Mouse (Mus musculus) small intestine, adult 2 months (tissue): ENCODE results near the gene Gnat2. TPM values are rescaled to one million over a fixed set of nuclear protein-coding genes. Genes with fewer than 3 reads are reported as not detected.

Experiments
- H3K27ac ChIP-seq: fragments of 200-500 bp; 2 replicates; pipeline ENCODE4 v1.5.1; 2012; ENCODE audit warnings: low read depth, low read length, control low read depth, inconsistent platforms; ENCODE audit not compliant: insufficient read depth
- H3K27me3 ChIP-seq: fragments of 200-500 bp; 2 replicates; pipeline ENCODE4 v1.6.1; 2012; ENCODE audit warnings: mild to moderate bottlenecking, moderate library complexity, low read length, inconsistent platforms; ENCODE audit not compliant: control insufficient read depth, insufficient read depth
- H3K36me3 ChIP-seq: fragments of 200-500 bp; 2 replicates; pipeline ENCODE4 v1.6.1; 2012; ENCODE audit warnings: mild to moderate bottlenecking, low read length, control low read depth, inconsistent platforms; ENCODE audit not compliant: control insufficient read depth, insufficient read depth
- H3K4me1 ChIP-seq: fragments of 200-500 bp; 2 replicates; pipeline ENCODE4 v1.6.1; 2012; ENCODE audit warnings: low read length, inconsistent platforms, mixed read lengths; ENCODE audit not compliant: control insufficient read depth, insufficient read depth, insufficient read length
- H3K4me3 ChIP-seq: fragments of 200-500 bp; 2 replicates; pipeline ENCODE4 v1.5.1; 2012; ENCODE audit warnings: low read depth, mild to moderate bottlenecking, control low read depth, inconsistent platforms, low read length, moderate library complexity
- CTCF ChIP-seq: fragments of 200-500 bp; IDR thresholded peaks from 2 replicates; pipeline ENCODE4 v1.5.1; 2012; ENCODE audit warnings: low read depth, mild to moderate bottlenecking, control low read depth, inconsistent platforms, low read length, moderate library complexity, mixed read lengths; ENCODE audit not compliant: insufficient replicate concordance, insufficient read length; ENCODE audit errors: extremely low read depth
- POLR2A ChIP-seq: fragments of 200-500 bp; IDR thresholded peaks from 2 replicates; pipeline ENCODE4 v1.6.1; 2012; ENCODE audit warnings: low read depth, mild to moderate bottlenecking, control low read depth, inconsistent platforms, low read length, moderate library complexity
- WGBS: fragments of 180-500 bp; shearing (Covaris S2); methylation state at CpG from one replicate; pipeline ENCODE4 v1.1.7; 2018; 5-methylcytosine and 5-hydroxymethylcytosine counted together
- polyA plus RNA-seq: library from polyadenylated mRNA; depleted of rRNA; stranded (reverse); fragments of >200 nt; gene quantifications from 2 replicates; pipeline ENCODE4 v1.2.3, GENCODE M21; 2012

The Gnat2 gene
- polyA plus RNA-seq, 1 experiment: 0.91 TPM

GRCm38 (mm10) chr3:108131821-108132220 lies 39.2 kb downstream of the Gnat2 start:
- H3K27me3 ChIP-seq: no peaks in the 10 kb centered on the region
- no peak overlapping the region for H3K4me3 ChIP-seq
- H3K4me1 ChIP-seq: peaks cover 29% of the 10 kb centered on the region
- TF ChIP-seq POLR2A (no peak), CTCF (no peak)
- H3K36me3 ChIP-seq: 0 out of 2 replicates have a peak, but pooled peaks cover 2% of the 10 kb centered on the region
- H3K27ac ChIP-seq: peak overlapping the region; percentile 73
- WGBS: 36% methylated on average over 1 of the region's 1 CpGs

GRCm38 (mm10) chr3:108132484-108132883 lies 39.9 kb downstream of the Gnat2 start:
- H3K36me3 ChIP-seq: 0 out of 2 replicates have a peak, but pooled peaks cover 4% of the 10 kb centered on the region
- no peak for TF ChIP-seq POLR2A
- no peak for TF ChIP-seq CTCF
- no peaks in the 10 kb centered on the region for H3K27me3 ChIP-seq
- no peak overlapping the region for H3K27ac ChIP-seq
- H3K4me3 ChIP-seq: no peak overlapping the region
- peaks cover 29% of the 10 kb centered on the region for H3K4me1 ChIP-seq
- WGBS: 73% methylated on average over 1 of the region's 1 CpGs

DNA sequence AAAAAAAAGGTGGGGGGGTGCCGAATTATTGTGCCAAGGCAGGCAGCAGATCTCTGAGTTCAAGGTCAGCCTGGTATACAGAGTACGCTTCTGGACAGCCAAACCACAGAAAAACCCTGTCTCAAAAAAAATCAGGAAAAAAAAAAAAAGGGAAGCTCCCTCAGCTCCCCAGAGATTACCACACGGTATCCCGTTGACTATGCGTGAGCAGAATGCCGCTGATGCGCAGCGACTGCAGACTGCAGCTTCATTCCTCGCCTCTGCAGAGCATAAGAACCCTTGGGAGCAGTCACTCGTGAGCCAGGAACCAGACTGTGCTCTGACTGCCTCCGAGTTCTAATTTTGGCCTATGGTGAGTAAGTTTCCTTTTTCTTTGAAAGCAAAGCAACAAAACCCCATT lies 42.1 kb downstream of the Gnat2 start:
- Histone ChIP-seq H3K27ac (no peak overlapping the region), H3K27me3 (no peaks in the 10 kb centered on the region), H3K36me3 (0 out of 2 replicates have a peak, but pooled peaks cover 6% of the 10 kb centered on the region), H3K4me1 (peaks cover 22% of the 10 kb centered on the region), H3K4me3 (no peak overlapping the region)
- 77% methylated on average over 11 of the region's 11 CpGs for WGBS
- TF ChIP-seq POLR2A: no peak
- no peak for TF ChIP-seq CTCF

DNA sequence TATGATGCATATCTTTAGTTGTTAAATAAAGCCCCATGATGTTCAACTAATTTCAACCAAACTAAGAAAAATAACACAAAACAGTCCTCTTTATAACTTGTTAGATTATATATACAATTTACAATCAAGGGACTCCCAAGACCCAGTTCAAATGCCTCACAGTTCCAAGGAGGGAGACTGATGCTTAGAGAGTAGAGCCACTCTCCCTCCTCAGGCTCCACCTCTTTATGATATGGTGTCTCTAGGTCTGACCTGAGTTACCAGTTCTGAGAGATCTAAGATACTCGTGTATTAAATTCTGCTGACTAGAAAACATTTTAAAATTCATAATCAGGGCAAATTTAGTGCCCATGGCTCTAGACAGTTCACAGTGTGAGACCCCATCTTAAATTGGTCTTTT lies 46.5 kb downstream of the Gnat2 start:
- peaks cover 13% of the 10 kb centered on the region for H3K36me3 ChIP-seq
- TF ChIP-seq POLR2A (no peak), CTCF (no peak)
- H3K4me1 ChIP-seq: peaks cover 6% of the 10 kb centered on the region
- no peak overlapping the region for H3K27ac ChIP-seq
- WGBS: 10% methylated on average over 1 of the region's 1 CpGs
- no peaks in the 10 kb centered on the region for H3K27me3 ChIP-seq
- no peak overlapping the region for H3K4me3 ChIP-seq

DNA sequence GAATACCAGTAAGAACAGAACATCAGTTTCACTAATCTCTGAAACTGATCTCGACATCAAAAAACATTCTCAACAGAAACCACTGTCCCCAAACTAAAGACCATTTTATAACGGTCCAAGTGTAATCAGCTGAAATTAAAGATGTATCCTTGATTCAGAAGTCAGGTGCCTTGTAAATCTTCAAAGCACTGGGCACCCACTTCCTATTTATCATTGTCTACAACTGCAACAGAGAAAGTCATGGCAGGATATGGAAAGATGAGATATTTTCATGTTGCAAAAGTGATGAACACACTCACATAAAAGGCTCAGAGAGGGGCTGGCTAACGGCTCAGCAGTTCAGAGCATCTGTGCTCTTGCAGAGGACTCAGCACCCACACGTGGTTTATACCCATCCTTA lies 48.2 kb downstream of the Gnat2 start:
- WGBS: 72% methylated on average over 4 of the region's 4 CpGs
- no peak for TF ChIP-seq CTCF
- TF ChIP-seq POLR2A: no peak
- Histone ChIP-seq H3K27ac (no peak overlapping the region), H3K4me3 (no peak overlapping the region), H3K27me3 (no peaks in the 10 kb centered on the region), H3K36me3 (peaks cover 13% of the 10 kb centered on the region), H3K4me1 (peaks cover 6% of the 10 kb centered on the region; the same call in 1 of the 2 replicates)

DNA sequence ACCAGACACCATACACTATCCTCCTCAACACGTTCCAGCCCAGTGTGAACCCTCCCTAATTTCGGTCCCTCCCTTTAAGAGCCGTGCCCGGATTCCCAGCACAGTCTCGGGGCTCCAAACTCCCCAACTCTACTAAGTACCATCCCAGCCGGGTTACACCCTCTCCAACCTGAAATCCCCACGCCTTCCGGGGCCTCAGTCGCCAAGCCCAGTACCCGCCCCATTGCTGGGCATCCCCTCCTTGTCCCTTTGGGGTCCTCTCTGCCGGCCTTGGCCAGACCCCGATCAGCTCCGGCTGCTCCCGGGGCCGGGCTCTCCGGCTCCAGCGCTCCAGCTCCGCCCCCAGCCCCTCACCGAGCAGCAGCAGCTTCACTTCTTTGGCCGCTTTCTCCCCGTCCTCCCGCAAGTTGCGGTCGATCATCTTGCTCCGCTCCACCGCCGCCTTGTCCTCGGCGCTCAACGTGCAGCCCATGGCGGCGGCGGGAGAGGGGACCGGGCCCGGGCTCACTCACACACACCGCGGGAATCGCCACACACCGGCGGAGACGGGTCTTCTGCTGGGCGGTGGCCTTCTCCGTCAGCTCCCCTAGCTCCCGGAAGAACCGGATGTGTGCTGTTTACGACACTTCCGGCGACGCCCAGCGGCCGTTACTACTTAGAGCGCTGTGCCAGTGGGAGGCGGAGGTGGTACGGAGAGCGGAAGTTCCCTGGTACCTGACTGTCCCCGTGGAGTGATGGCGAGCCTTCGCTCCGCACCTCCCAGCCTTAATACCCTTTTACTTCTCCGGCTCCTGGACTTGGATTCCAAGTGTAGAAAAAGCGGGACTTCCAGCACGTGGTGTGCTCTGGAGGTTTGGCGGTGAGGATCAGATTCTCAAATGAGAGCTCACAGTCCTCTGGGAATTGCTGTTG lies 53.2 kb downstream of the Gnat2 start, which contains the start of gene Gnai3:
TSS of gene Gnai3 (minus strand) at position 613 of the 912 bp plus-strand sequence.
- Histone ChIP-seq H3K4me3 (peak within 1 kb of the TSS; percentile 97), H3K27me3 (no peaks in the 10 kb centered on the region), H3K27ac (peak within 1 kb of the TSS; percentile 88), H3K4me1 (peaks cover 5% of the 10 kb centered on the region; the same call in 1 of the 2 replicates), H3K36me3 (peaks cover 4% of the 10 kb centered on the region)
- TF ChIP-seq POLR2A: peak; percentile 95
- TF ChIP-seq CTCF: 0 out of 2 replicates have a peak, but pooled peaks have one; percentile 10
- under 1% methylated on average over 63 of the region's 63 CpGs for WGBS

- Histone ChIP-seq H3K4me1 (peaks cover 5% of the 10 kb centered on the region; the same call in 1 of the 2 replicates), H3K4me3 (peak overlapping the region; percentile 97), H3K36me3 (peaks cover 2% of the 10 kb centered on the region; the same call in 1 of the 2 replicates), H3K27me3 (no peaks in the 10 kb centered on the region), H3K27ac (peak overlapping the region; percentile 66)
- WGBS: 34% methylated on average over 5 of the region's 5 CpGs
- TF ChIP-seq CTCF: no peak
- TF ChIP-seq POLR2A: no peak
These were observed 54.1 kb downstream of the Gnat2 start for GRCm38 (mm10) chr3:108146671-108147070.
